Mouse (Mus musculus) frontal cortex, adult 2 months (tissue): ENCODE measurements around the gene Ap2s1. TPM values are rescaled to one million over a fixed set of nuclear protein-coding genes. Genes with fewer than 3 reads are reported as not detected.
"Not testable (repeated sequence)": the region's sequence is repeated elsewhere in the genome, so short reads cannot be mapped to it uniquely, and the experiment has no call there.

Experiments
- DNase-seq, 2 experiments: peaks; one replicate each; pipeline ENCODE4 v3.0.0; 2022; ENCODE audit warnings: low spot score in 1 of 2; ENCODE audit errors: extremely low spot score in 1 of 2
- polyA plus RNA-seq: library from polyadenylated mRNA; depleted of rRNA; stranded (reverse); fragments of >200 nt; gene quantifications from 2 replicates; pipeline ENCODE4 v1.2.3, GENCODE M21; 2012; rRNA removed

The Ap2s1 gene
- polyA plus RNA-seq, result 537 and 586 TPM in 2 replicates

- DNase-seq, result peak; percentile 99
Observed at GRCm38 (mm10) chr7:16738073-16738696, at the start of gene Ap2s1. Gene Ap2s1 (plus strand): TSS chr7:16738410.

GRCm38 (mm10) chr7:16689196-16689595 is 49.0 kb upstream of the Ap2s1 start:
- no peak for DNase-seq

- peak in 1 of 2 experiments; percentile 64 for DNase-seq
Observed at GRCm38 (mm10) chr7:16695025-16695424, 43.2 kb upstream of the Ap2s1 start.

GRCm38 (mm10) chr7:16699042-16699441 is 39.2 kb upstream of the Ap2s1 start:
- no peak for DNase-seq

GRCm38 (mm10) chr7:16700583-16700982 is 37.6 kb upstream of the Ap2s1 start:
- DNase-seq, result no peak

GRCm38 (mm10) chr7:16706385-16706784 is 31.8 kb upstream of the Ap2s1 start:
- peak; percentile 70 to 77 for DNase-seq

GRCm38 (mm10) chr7:16708244-16708643 is 30.0 kb upstream of the Ap2s1 start:
- no peak for DNase-seq

- DNase-seq, result no peak
Observed at GRCm38 (mm10) chr7:16710604-16711003, 27.6 kb upstream of the Ap2s1 start.

- DNase-seq, result no peak
Observed at GRCm38 (mm10) chr7:16712633-16713415, 25.4 kb upstream of the Ap2s1 start.

GRCm38 (mm10) chr7:16716456-16717152 is 21.6 kb upstream of the Ap2s1 start:
- DNase-seq, result peak in 1 of 2 experiments; percentile 30

- no peak for DNase-seq
Observed at GRCm38 (mm10) chr7:16721629-16722028, 16.6 kb upstream of the Ap2s1 start, which contains the start of gene Ceacam9. Gene Ceacam9 (plus strand): TSS chr7:16721929.

GRCm38 (mm10) chr7:16722490-16722889 is 15.7 kb upstream of the Ap2s1 start:
- not testable (repeated sequence) for DNase-seq

- peak in 1 of 2 experiments; percentile 79 for DNase-seq
Observed at GRCm38 (mm10) chr7:16728596-16729348, 9.4 kb upstream of the Ap2s1 start.

GRCm38 (mm10) chr7:16729563-16729962 is 8.6 kb upstream of the Ap2s1 start:
- not testable (repeated sequence) for DNase-seq

GRCm38 (mm10) chr7:16730791-16731190 is 7.4 kb upstream of the Ap2s1 start:
- DNase-seq, result no peak

- DNase-seq, result no peak
Observed at GRCm38 (mm10) chr7:16731893-16732422, 6.3 kb upstream of the Ap2s1 start.

GRCm38 (mm10) chr7:16737606-16738072 is 571 bp upstream of the Ap2s1 start:
- DNase-seq, result no peak

- no peak for DNase-seq
Observed at GRCm38 (mm10) chr7:16739056-16739604, 920 bp downstream of the Ap2s1 start.

GRCm38 (mm10) chr7:16745373-16745772 is 7.2 kb downstream of the Ap2s1 start:
- no peak for DNase-seq

GRCm38 (mm10) chr7:16746093-16746492 is 7.9 kb downstream of the Ap2s1 start:
- peak in 1 of 2 experiments; percentile 75 for DNase-seq
